Mouse (Mus musculus) adipose tissue, adult 10 weeks (tissue): ENCODE data around the gene Trim56. TPM values are rescaled to one million over a fixed set of nuclear protein-coding genes. Genes with fewer than 3 reads are reported as not detected.

Source experiments
- polyA plus RNA-seq: library from polyadenylated mRNA; stranded (reverse); fragments of 350-450 nt; fragmentation: Illumina TruSeq; extraction: RNeasy Lipid Tissue Mini Kit (QIAGEN cat#74804); gene quantifications from one replicate; pipeline ENCODE4 v1.2.3, GENCODE M21; 2014; ENCODE audit warnings: low read depth, low replicate concordance

Gene Trim56
- 12.5 TPM for polyA plus RNA-seq

GRCm38 (mm10) chr5:137115866-137116847 is at the start of gene Trim56:
Gene Trim56 (minus strand): TSS chr5:137116209.

GRCm38 (mm10) chr5:137149272-137149882 is 33.4 kb upstream of the Trim56 start, which contains the start of gene Muc3:
Gene Muc3 (minus strand): TSS chr5:137149322.

GRCm38 (mm10) chr5:137072079-137072960 is 43.7 kb downstream of the Trim56 start, which contains the start of gene Serpine1:
Gene Serpine1 (minus strand): TSS chr5:137072268.

Other genes with a start within 250 kb of the Trim56 start
- not detected for gene Col26a1, start 233.0 kb downstream of the Trim56 start, polyA plus RNA-seq
- gene Ift22, start 208.1 kb downstream of the Trim56 start, polyA plus RNA-seq, result 34.6 TPM
- 163 TPM for gene Fis1, start 162.9 kb downstream of the Trim56 start, polyA plus RNA-seq
- 27.0 TPM for gene Cldn15, start 149.6 kb downstream of the Trim56 start, polyA plus RNA-seq
- gene Plod3, start 129.2 kb downstream of the Trim56 start, polyA plus RNA-seq, result 48.1 TPM
- gene Znhit1, start 128.2 kb downstream of the Trim56 start, polyA plus RNA-seq, result 55.9 TPM
- not detected for gene Vgf, start 89.8 kb downstream of the Trim56 start, polyA plus RNA-seq
- 63.5 TPM for gene Ap1s1, start 70.1 kb downstream of the Trim56 start, polyA plus RNA-seq
- gene Serpine1, start 43.9 kb downstream of the Trim56 start, polyA plus RNA-seq, result 7.4 TPM
- 0.58 TPM for gene Muc3, start 33.1 kb upstream of the Trim56 start, polyA plus RNA-seq
- 0.52 TPM for gene Muc3a, start 96.2 kb upstream of the Trim56 start, polyA plus RNA-seq
- 0.71 TPM for gene Ache, start 171.3 kb upstream of the Trim56 start, polyA plus RNA-seq
- 9.6 TPM for gene Ufsp1, start 178.4 kb upstream of the Trim56 start, polyA plus RNA-seq
- 161 TPM for gene Srrt, start 191.5 kb upstream of the Trim56 start, polyA plus RNA-seq
- gene Trip6, start 198.2 kb upstream of the Trim56 start, polyA plus RNA-seq, result 35.0 TPM
- 15.5 TPM for gene Slc12a9, start 217.4 kb upstream of the Trim56 start, polyA plus RNA-seq
- gene Ephb4, start 233.9 kb upstream of the Trim56 start, polyA plus RNA-seq, result 15.4 TPM